Mouse (Mus musculus) heart, postnatal 0 days (tissue): ENCODE results near the gene Lmbrd1.

Source experiments
- CTCF ChIP-seq: IDR thresholded peaks from 2 replicates; pipeline ENCODE4 v1.5.1; 2016; ENCODE audit warnings: antibody characterized with exemption, control low read depth, low read depth
- EP300 ChIP-seq: IDR thresholded peaks from 2 replicates; pipeline ENCODE4 v1.6.1; 2016; ENCODE audit warnings: antibody characterized with exemption, low read depth

DNA sequence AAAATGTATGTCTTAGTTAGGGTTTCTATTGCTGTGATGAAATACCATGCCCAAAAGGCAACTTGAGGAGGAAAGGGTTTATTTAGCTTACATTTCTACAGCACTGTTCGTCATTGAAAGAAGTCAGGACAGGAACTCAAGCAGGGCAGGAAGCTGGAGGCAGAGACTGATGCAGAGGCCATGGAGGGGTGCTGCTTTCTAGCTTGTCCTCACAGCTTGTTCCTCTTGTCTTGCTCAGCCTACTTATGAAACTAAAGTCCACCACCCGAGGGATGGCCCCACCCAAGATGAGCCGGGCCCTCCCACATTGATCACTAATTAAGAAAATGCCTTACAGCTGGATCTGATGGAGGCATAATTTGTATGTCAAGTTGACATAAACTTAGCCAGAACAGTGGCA, 3.5 kb downstream of the Lmbrd1 start:
- TF ChIP-seq CTCF, result no peak
- no peak for TF ChIP-seq EP300
